Mouse (Mus musculus) kidney, embryonic 16.5 days (tissue): ENCODE data around the gene Slc7a8. TPM values are rescaled to one million over a fixed set of nuclear protein-coding genes. Genes with fewer than 3 reads are reported as not detected.
A peak's percentile ranks its signal among the peaks of the same experiment; 100 is the strongest.

Source experiments
- ATAC-seq: fragments of 200-750 bp; cut with Nextera tagmentation; 2 replicates; pipeline ENCODE4 v1.8.0; 2017; ENCODE audit warnings: moderate TSS enrichment; ENCODE audit not compliant: low FRiP score, low TSS enrichment
- H3K27ac ChIP-seq: fragments of 300-500 bp; sonication (generic); 2 replicates; pipeline ENCODE4 v1.5.1; 2014; ENCODE audit warnings: low read length
- H3K27me3 ChIP-seq: fragments of 300-500 bp; sonication (generic); 2 replicates; pipeline ENCODE4 v1.6.1; 2014; ENCODE audit warnings: low read length, control low read depth, mixed read lengths; ENCODE audit not compliant: insufficient read depth
- H3K36me3 ChIP-seq: fragments of 300-500 bp; sonication (generic); 2 replicates; pipeline ENCODE4 v1.6.1; 2014; ENCODE audit warnings: low read length, control low read depth, mixed read lengths; ENCODE audit not compliant: insufficient read depth
- H3K4me1 ChIP-seq: fragments of 300-500 bp; sonication (generic); 2 replicates; pipeline ENCODE4 v1.6.1; 2014; ENCODE audit warnings: low read length, control low read depth, mixed read lengths; ENCODE audit not compliant: insufficient read depth
- H3K4me2 ChIP-seq: fragments of 300-500 bp; sonication (generic); replicated peaks from 2 replicates; pipeline ENCODE4 v1.6.1; 2014; ENCODE audit warnings: low read depth, low read length
- H3K4me3 ChIP-seq: fragments of 300-500 bp; sonication (generic); 2 replicates; pipeline ENCODE4 v1.5.1; 2014; ENCODE audit warnings: mild to moderate bottlenecking, low read length
- H3K9ac ChIP-seq: fragments of 300-500 bp; sonication (generic); replicated peaks from 2 replicates; pipeline ENCODE4 v1.6.1; 2014; ENCODE audit warnings: low read length
- H3K9me3 ChIP-seq: fragments of 300-500 bp; sonication (generic); 2 replicates; pipeline ENCODE4 v1.6.1; 2016; ENCODE audit warnings: low read length, control low read depth
- WGBS: fragments of 180-500 bp; shearing (Covaris S2); extraction: QIAGEN DNeasy Blood & Tissue Kit; methylation state at CpG from one replicate; pipeline ENCODE4 v1.1.7; 2014; 5-methylcytosine and 5-hydroxymethylcytosine counted together
- polyA plus RNA-seq: library from polyadenylated mRNA; unstranded; fragments of >200 nt; fragmentation: Nextera tagmentation; extraction: Ambion mirVana; gene quantifications from 2 replicates; pipeline ENCODE4 v1.2.1, GENCODE M21; 2015

Gene Slc7a8
- polyA plus RNA-seq, 1 experiment from 2014 or later, result 21.0 TPM

DNA sequence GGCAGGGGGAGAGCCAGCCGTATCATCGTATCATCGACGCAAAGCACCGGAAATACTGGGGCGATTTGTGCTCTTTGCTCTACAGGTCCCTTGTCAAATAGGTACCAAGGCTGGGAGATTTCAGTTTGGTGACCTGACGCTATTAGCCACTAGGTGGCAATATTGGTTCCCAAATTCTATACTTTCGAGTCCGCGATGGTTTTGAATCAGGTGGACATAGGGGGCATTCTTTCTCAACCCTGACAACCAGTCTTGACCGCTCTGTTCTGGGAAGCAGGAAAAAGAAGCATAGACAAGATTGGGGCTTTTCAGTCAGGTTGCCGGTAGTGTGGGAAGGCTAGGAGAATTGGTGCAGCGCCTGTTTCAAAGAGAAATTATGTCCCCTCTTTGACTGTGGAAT lies 67.6 kb downstream of the Slc7a8 start:
- Histone ChIP-seq H3K9ac (no peak overlapping the region), H3K36me3 (no peaks in the 10 kb centered on the region), H3K4me2 (peak overlapping the region; percentile 59), H3K9me3 (no peaks in the 10 kb centered on the region), H3K27ac (no peak overlapping the region), H3K4me1 (peaks cover 5% of the 10 kb centered on the region; the same call in 1 of the 2 replicates), H3K27me3 (no peaks in the 10 kb centered on the region), H3K4me3 (peak overlapping the region; percentile 36)
- 0% methylated on average over 13 of the region's 13 CpGs for WGBS
- peak; percentile 72; the same call in 1 of the 2 replicates for ATAC-seq

DNA sequence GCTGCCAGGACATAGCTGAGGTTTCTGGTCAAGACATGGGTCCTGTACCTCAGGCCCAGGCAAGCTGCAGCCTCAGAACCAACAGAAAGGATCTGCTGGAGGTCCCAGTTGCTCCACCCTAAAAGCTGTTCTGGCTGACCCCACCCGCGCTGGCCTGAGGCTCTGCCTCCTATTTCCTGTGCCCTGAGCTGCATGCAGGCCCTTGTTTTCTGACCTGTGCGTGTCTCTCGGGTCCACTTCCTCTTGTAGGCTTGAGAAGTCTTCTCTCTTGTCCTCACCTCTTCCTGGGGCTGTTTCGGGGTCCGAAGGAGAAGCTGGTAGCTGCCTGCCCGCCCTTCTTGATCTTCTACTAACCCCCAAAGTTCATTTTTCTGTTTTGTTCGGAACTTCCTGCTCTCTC lies 68.9 kb downstream of the Slc7a8 start:
- H3K36me3 ChIP-seq, result no peaks in the 10 kb centered on the region
- no peak overlapping the region for H3K9ac ChIP-seq
- H3K4me3 ChIP-seq, result no peak overlapping the region
- no peaks in the 10 kb centered on the region for H3K9me3 ChIP-seq
- H3K4me1 ChIP-seq, result peaks cover 5% of the 10 kb centered on the region; the same call in 1 of the 2 replicates
- no peak for ATAC-seq
- no peaks in the 10 kb centered on the region for H3K27me3 ChIP-seq
- 43% methylated on average over 8 of the region's 8 CpGs for WGBS
- no peak overlapping the region for H3K4me2 ChIP-seq
- no peak overlapping the region for H3K27ac ChIP-seq

DNA sequence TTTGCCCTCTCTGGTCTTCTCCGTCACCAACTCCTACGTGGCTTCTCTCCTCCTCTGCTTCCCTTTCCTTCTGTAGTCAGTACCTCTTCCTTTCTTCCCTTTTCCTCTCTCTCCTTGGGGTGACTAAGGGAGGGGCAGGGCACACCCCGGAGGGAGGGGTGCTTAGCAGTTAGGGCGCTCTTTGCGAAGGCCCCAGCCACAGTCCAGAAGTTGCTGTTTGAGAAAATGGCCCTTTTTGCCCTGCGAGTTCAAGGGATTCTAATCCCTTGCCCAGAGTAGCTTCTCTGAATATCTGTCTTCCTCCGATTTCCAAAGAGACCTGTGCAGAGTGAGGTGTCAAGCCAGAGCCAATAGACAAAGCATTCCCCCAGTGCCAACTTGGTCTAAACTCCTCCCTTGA lies 69.7 kb downstream of the Slc7a8 start, which contains the start of gene Cebpe:
TSS of gene Cebpe (minus strand) at position 101 of the 400 bp plus-strand sequence.
- no peak within 1 kb of the TSS for H3K4me3 ChIP-seq
- no peaks in the 10 kb centered on the region for H3K27me3 ChIP-seq
- WGBS, result 86% methylated on average over 7 of the region's 7 CpGs
- no peaks in the 10 kb centered on the region for H3K9me3 ChIP-seq
- H3K4me2 ChIP-seq, result no peak within 1 kb of the TSS
- no peaks in the 10 kb centered on the region for H3K36me3 ChIP-seq
- H3K4me1 ChIP-seq, result peaks cover 5% of the 10 kb centered on the region; the same call in 1 of the 2 replicates
- ATAC-seq, result no peak
- H3K9ac ChIP-seq, result no peak within 1 kb of the TSS
- H3K27ac ChIP-seq, result no peak within 1 kb of the TSS

DNA sequence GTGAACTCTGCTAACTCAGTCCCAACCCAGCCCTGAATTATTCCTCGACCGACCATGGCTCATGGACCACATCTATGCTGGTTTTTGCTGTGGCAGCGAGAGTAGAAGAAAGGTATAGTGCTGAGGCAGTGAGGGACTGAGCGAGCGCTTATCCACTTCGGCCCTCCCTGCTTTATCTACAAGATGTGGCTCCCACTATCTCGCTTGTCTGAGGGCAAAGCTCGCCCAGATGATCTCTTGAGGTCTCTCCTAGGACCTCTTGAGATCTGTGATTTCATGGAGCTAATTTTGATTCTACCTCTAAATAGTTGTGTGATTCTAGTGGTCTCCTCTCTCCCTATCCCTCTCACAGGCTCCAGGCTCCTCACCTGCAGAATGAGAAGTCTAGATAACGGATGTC lies 72.7 kb downstream of the Slc7a8 start:
- H3K4me2 ChIP-seq, result no peak overlapping the region

DNA sequence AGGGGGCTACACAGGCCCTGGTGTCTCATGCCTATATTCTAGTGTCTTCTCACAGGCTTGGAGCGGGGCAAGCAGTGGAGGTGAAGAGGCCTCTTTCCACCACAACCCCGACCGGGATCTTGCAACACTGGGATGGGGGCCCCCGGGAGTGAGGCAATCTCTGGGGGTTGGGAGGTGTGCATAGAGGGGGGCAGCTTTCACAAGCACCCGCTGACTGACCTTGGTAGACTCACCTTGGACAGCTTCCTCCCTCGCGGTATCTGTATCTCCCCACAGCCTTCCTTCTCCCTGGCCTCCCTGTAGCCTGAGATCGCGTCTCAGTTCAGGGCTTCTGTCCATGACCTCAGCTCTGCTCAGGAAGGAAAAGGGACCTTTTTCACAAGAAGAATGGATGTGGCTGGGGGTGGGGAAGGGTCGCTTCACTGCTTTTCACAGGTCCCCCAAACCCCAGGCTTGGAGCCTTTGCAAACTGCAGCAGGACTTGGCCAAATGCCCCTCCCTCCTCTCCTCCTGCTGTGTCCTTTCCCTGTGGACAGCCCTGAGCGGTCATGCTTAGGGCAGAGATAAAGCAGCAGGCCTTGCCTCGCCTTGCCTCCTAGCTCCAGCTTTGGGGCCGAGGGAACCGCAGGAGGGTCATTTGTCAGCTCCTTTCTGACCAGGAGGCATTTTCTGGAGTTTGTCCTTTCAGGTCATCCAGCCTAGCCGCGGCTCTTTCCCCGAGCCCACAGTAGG lies 75.0 kb downstream of the Slc7a8 start:
- no peaks in the 10 kb centered on the region for H3K4me1 ChIP-seq
- no peaks in the 10 kb centered on the region for H3K36me3 ChIP-seq
- no peak overlapping the region for H3K27ac ChIP-seq
- no peak overlapping the region for H3K9ac ChIP-seq
- H3K27me3 ChIP-seq, result no peaks in the 10 kb centered on the region
- no peaks in the 10 kb centered on the region for H3K9me3 ChIP-seq
- H3K4me3 ChIP-seq, result no peak overlapping the region
- no peak overlapping the region for H3K4me2 ChIP-seq
- WGBS, result 47% methylated on average over 17 of the region's 17 CpGs
- no peak for ATAC-seq

More for the DNA sequence above, 72.7 kb downstream of the Slc7a8 start:
- Histone ChIP-seq H3K27ac (no peak overlapping the region), H3K9me3 (no peaks in the 10 kb centered on the region), H3K9ac (no peak overlapping the region), H3K4me3 (no peak overlapping the region), H3K4me1 (peaks cover 5% of the 10 kb centered on the region; the same call in 1 of the 2 replicates), H3K27me3 (no peaks in the 10 kb centered on the region), H3K36me3 (no peaks in the 10 kb centered on the region)
- no peak for ATAC-seq
- 89% methylated on average over 9 of the region's 9 CpGs for WGBS

DNA sequence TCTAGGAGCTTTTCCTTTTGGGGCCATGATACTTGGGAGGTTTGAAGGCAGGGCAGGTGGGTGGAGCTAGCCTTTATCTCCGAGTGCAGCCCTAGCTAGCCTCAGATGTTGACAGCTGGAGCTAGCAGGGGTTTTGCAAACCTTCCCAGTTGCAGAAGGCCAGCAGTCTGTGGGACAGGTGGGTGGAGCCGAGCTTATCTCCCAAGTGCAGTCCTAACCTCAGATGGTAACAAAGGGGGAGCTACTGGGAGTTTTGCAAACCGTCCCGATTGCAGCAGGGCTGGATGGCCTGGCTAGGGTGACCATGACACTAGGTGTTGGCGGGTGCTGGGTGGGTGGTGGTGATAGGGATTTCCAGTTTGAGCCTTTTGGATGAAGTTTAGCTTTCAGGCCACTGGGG lies 75.9 kb downstream of the Slc7a8 start:
- 53% methylated on average over 5 of the region's 5 CpGs for WGBS
- Histone ChIP-seq H3K4me2 (no peak overlapping the region), H3K4me1 (no peaks in the 10 kb centered on the region), H3K9ac (no peak overlapping the region), H3K9me3 (no peaks in the 10 kb centered on the region), H3K4me3 (no peak overlapping the region), H3K27ac (no peak overlapping the region), H3K36me3 (no peaks in the 10 kb centered on the region), H3K27me3 (no peaks in the 10 kb centered on the region)
- ATAC-seq, result no peak

DNA sequence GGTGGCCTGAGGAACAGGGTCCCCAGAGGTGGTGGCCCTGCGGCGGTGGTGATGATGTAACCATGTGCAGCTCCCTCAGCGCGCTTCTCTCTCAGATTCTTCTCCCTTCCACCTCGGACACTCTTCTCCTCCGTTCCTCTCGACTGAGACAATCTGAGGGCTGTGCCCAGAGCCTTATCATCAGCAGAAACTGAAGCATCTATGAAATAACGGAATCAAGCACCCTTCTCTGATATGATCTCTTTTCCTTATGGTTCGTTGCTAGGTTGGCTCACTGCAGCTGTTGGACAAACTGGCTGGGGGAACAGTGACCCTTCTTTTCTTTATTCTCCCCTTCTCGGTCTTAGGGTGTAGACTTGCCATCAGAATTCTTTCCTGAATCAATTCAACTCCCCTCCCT lies 78.5 kb downstream of the Slc7a8 start:
- Histone ChIP-seq H3K9me3 (no peaks in the 10 kb centered on the region), H3K27ac (no peak overlapping the region), H3K4me1 (no peaks in the 10 kb centered on the region), H3K27me3 (no peaks in the 10 kb centered on the region), H3K9ac (no peak overlapping the region), H3K36me3 (no peaks in the 10 kb centered on the region), H3K4me2 (no peak overlapping the region), H3K4me3 (no peak overlapping the region)
- 53% methylated on average over 10 of the region's 10 CpGs for WGBS
- ATAC-seq, result no peak

DNA sequence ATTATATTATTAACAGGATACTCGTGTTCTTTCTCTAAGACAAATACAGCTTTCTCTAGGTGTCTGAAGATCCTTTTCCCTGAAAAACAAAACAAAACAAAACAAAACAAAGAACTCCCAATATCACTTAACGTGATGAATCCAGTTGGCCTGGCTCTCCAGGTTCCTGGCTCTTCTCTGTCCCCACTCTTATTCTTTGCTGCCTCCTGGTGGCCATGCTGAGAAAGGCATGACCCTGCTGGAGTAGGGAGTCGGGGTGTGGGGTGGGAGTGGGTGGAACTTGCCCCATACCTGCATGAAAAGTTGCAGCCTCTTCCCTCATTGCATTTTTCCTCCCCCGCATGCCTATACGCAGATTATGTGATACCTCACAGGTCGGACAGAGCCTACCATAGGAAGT lies 80.4 kb downstream of the Slc7a8 start:
- Histone ChIP-seq H3K9me3 (no peaks in the 10 kb centered on the region), H3K4me2 (no peak overlapping the region), H3K36me3 (no peaks in the 10 kb centered on the region), H3K4me1 (no peaks in the 10 kb centered on the region), H3K27ac (no peak overlapping the region), H3K4me3 (no peak overlapping the region), H3K27me3 (no peaks in the 10 kb centered on the region), H3K9ac (no peak overlapping the region)
- ATAC-seq, result peak; percentile 86
- 10% methylated on average over 6 of the region's 6 CpGs for WGBS

DNA sequence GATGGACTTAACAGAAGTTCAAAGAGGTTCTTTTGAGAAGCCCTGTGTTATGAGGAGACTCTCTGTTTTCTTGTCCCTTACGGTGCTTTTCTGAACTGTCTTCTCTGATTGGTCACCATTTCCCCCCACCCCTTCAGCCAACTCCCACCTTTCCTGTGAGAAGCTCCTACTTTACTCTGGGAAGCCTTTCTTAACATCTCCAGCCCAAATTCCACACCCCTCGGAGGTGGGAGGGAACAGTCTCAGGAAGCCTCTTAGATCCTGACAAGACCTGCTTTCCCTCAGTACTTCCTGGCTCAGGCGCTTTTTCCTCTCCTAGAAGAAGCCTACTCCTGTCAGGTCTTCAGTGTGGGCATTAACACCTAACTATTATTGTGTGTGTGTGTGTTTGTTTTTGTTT lies 82.2 kb downstream of the Slc7a8 start:
- H3K36me3 ChIP-seq, result no peaks in the 10 kb centered on the region
- H3K27ac ChIP-seq, result no peak overlapping the region
- H3K4me2 ChIP-seq, result no peak overlapping the region
- no peaks in the 10 kb centered on the region for H3K9me3 ChIP-seq
- 28% methylated on average over 3 of the region's 3 CpGs for WGBS
- H3K4me1 ChIP-seq, result no peaks in the 10 kb centered on the region
- no peaks in the 10 kb centered on the region for H3K27me3 ChIP-seq
- no peak overlapping the region for H3K9ac ChIP-seq
- no peak for ATAC-seq
- H3K4me3 ChIP-seq, result no peak overlapping the region

DNA sequence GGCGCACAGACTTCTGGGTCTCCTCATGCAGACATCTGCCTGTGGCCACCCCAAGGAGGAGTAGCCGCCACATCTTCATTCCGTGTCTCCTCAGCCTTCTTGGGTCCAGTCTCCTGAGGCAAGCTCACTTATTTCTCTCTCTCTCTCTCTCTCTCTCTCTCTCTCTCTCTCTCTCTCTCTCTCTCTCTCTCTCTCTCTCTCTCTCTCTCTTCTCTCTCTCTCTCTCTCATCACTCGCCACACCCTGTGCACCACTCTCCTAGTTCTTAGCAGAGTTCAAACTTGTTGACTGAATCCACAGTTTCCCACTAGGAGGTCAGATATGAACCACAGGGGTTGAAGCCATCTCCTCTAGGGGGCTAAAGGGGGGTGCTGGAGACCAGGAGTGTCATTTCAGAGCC lies 83.0 kb downstream of the Slc7a8 start, which contains the start of gene Gm29776:
TSS of gene Gm29776 (minus strand) at position 101 of the 400 bp plus-strand sequence.
- WGBS, result 75% methylated on average over 4 of the region's 4 CpGs
- Histone ChIP-seq H3K27me3 (no peaks in the 10 kb centered on the region), H3K4me1 (no peaks in the 10 kb centered on the region), H3K4me3 (no peak within 1 kb of the TSS), H3K27ac (no peak within 1 kb of the TSS), H3K9me3 (no peaks in the 10 kb centered on the region), H3K4me2 (no peak within 1 kb of the TSS), H3K9ac (no peak within 1 kb of the TSS), H3K36me3 (0 out of 2 replicates have a peak, but pooled peaks cover 4% of the 10 kb centered on the region)
- no peak for ATAC-seq
